Mouse (Mus musculus) liver, embryonic 12.5 days (tissue): ENCODE measurements at regions not wholly inside any gene's neighbourhood (a gene's known extent, or its start where the extent isn't known, plus 50 kb on each side); places are given as distances from the start of the nearest gene placed in this dataset.

Experiments
- ATAC-seq: fragments of 200-750 bp; cut with Nextera tagmentation; 2 replicates; pipeline ENCODE4 v1.8.0; 2017; ENCODE audit warnings: moderate number of reproducible peaks, mild to moderate bottlenecking, moderate library complexity
- H3K27ac ChIP-seq: fragments of 300-500 bp; sonication (generic); 2 replicates; pipeline ENCODE4 v1.5.1; 2016; ENCODE audit warnings: mild to moderate bottlenecking
- H3K27me3 ChIP-seq: fragments of 300-500 bp; sonication (generic); replicated peaks from 2 replicates; pipeline ENCODE4 v1.6.1; 2016; ENCODE audit warnings: mild to moderate bottlenecking, moderate library complexity
- H3K36me3 ChIP-seq: fragments of 300-500 bp; sonication (generic); 2 replicates; pipeline ENCODE4 v1.6.1; 2016; ENCODE audit warnings: mild to moderate bottlenecking, moderate library complexity
- H3K4me1 ChIP-seq: fragments of 300-500 bp; sonication (generic); 2 replicates; pipeline ENCODE4 v1.6.1; 2016
- H3K4me2 ChIP-seq: fragments of 300-500 bp; sonication (generic); 2 replicates; pipeline ENCODE4 v1.6.1; 2016; ENCODE audit warnings: mild to moderate bottlenecking, moderate library complexity
- H3K4me3 ChIP-seq: fragments of 300-500 bp; sonication (generic); 2 replicates; pipeline ENCODE4 v1.5.1; 2016; ENCODE audit warnings: mild to moderate bottlenecking, moderate library complexity
- H3K9ac ChIP-seq: fragments of 300-500 bp; sonication (generic); 2 replicates; pipeline ENCODE4 v1.6.1; 2016; ENCODE audit warnings: mild to moderate bottlenecking, moderate library complexity
- H3K9me3 ChIP-seq: fragments of 300-500 bp; sonication (generic); replicated peaks from 2 replicates; pipeline ENCODE4 v1.6.1; 2016; ENCODE audit warnings: mild to moderate bottlenecking, moderate library complexity
- WGBS: fragments of 180-500 bp; shearing (Covaris S2); methylation state at CpG from one replicate; pipeline ENCODE4 v1.1.7; 2016; ENCODE audit not compliant: insufficient replicate concordance; 5-methylcytosine and 5-hydroxymethylcytosine counted together

GRCm38 (mm10) chr3:36798160-36798823 is 64.6 kb upstream of the 4932438A13Rik start:
- H3K27me3 ChIP-seq = no peaks in the 10 kb centered on the region
- H3K9me3 ChIP-seq = no peaks in the 10 kb centered on the region
- WGBS = 39% methylated on average over 13 of the region's 13 CpGs
- ATAC-seq = peak; percentile 44; the same call in 1 of the 2 replicates
- H3K4me3 ChIP-seq = no peak overlapping the region
- no peak overlapping the region for H3K27ac ChIP-seq
- H3K4me2 ChIP-seq = peak overlapping the region; percentile 43; the same call in 1 of the 2 replicates
- H3K36me3 ChIP-seq = no peaks in the 10 kb centered on the region
- H3K9ac ChIP-seq = no peak overlapping the region
- 0 out of 2 replicates have a peak, but pooled peaks cover 4% of the 10 kb centered on the region for H3K4me1 ChIP-seq

- no peaks in the 10 kb centered on the region for H3K4me1 ChIP-seq
- H3K27me3 ChIP-seq = no peaks in the 10 kb centered on the region
- H3K9me3 ChIP-seq = no peaks in the 10 kb centered on the region
- H3K36me3 ChIP-seq = no peaks in the 10 kb centered on the region
- no peak overlapping the region for H3K4me3 ChIP-seq
- H3K9ac ChIP-seq = no peak overlapping the region
- no peak for ATAC-seq
- WGBS = 62% methylated on average over 5 of the region's 5 CpGs
- no peak overlapping the region for H3K27ac ChIP-seq
- no peak overlapping the region for H3K4me2 ChIP-seq
Observed at GRCm38 (mm10) chr3:36810528-36810927, 52.4 kb upstream of the 4932438A13Rik start.
